Comparison of ENCODE assay signal across 8 mouse cellular contexts in the genomic region with DNA sequence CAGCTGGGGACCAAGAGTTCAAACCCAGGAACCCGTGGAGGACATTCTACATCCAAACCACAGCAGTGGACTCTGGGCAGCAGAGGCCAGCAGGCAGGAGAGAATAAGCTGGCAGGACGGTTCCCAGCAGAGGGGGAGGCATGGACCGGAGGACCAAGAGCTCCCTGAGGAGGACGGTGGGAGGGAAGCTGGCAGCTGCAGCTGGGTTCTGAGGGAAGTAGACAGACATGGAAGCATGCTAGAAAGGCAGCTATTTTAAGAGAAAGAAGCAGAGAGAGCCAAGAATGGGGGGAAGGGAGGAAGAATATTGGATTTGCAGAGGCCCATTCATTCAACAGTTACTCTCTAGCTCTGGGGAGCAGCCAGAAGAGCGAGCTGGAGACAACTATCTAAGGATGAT. TPM values are rescaled to one million over a fixed set of nuclear protein-coding genes. Genes with fewer than 3 reads are reported as not detected.
DNase-seq lines count a peak whose midpoint lies in the region; ATAC-seq and TF ChIP-seq lines count a peak whose summit lies in the region.

No protein-coding gene starts in this region.

- TF ChIP-seq CTCF in midbrain, postnatal 0 days (IDR thresholded peaks at IDR 0.05), result no peak

- no peaks in the 10 kb centered on the region for H3K9me3 ChIP-seq in embryonic facial prominence, embryonic 13.5 days
- no peaks in the 10 kb centered on the region for H3K9me3 ChIP-seq in embryonic facial prominence, embryonic 10.5 days
- H3K9me3 ChIP-seq in midbrain, postnatal 0 days (ENCODE audit: low read length), result no peaks in the 10 kb centered on the region
- no peaks in the 10 kb centered on the region for H3K9me3 ChIP-seq in midbrain, embryonic 16.5 days (replicated peaks; ENCODE audit: control insufficient read depth, low read length, poor library complexity, severe bottlenecking)

- WGBS in embryonic facial prominence, embryonic 13.5 days, result 56% methylated on average over 5 of the region's 5 CpGs
- 78% methylated on average over 5 of the region's 5 CpGs for WGBS in embryonic facial prominence, embryonic 10.5 days
- 31% methylated on average over 5 of the region's 5 CpGs for WGBS in midbrain, postnatal 0 days
- WGBS in midbrain, embryonic 16.5 days, result 51% methylated on average over 5 of the region's 5 CpGs

- peak overlapping the region; percentile 21; the same call in 1 of the 2 replicates for H3K4me2 ChIP-seq in embryonic facial prominence, embryonic 13.5 days
- no peak overlapping the region for H3K4me2 ChIP-seq in midbrain, postnatal 0 days (ENCODE audit: low read depth, low read length, poor library complexity, severe bottlenecking)
- no peak overlapping the region for H3K4me2 ChIP-seq in midbrain, embryonic 16.5 days (ENCODE audit: low read length)

- ATAC-seq in embryonic facial prominence, embryonic 13.5 days (ENCODE audit: insufficient number of reproducible peaks, insufficient read depth, low FRiP score, low TSS enrichment, low read depth), result peak; percentile 32
- no peak for ATAC-seq in midbrain, postnatal 0 days (ENCODE audit: low FRiP score)
- no peak for ATAC-seq in midbrain, embryonic 16.5 days

- H3K4me3 ChIP-seq in embryonic facial prominence, embryonic 13.5 days, result no peak overlapping the region
- H3K4me3 ChIP-seq in embryonic facial prominence, embryonic 10.5 days, result no peak overlapping the region
- no peak overlapping the region for H3K4me3 ChIP-seq in midbrain, postnatal 0 days (ENCODE audit: low read depth, low read length)
- no peak overlapping the region for H3K4me3 ChIP-seq in midbrain, embryonic 16.5 days (ENCODE audit: low read depth, low read length)

- peaks cover 44% of the 10 kb centered on the region for H3K4me1 ChIP-seq in embryonic facial prominence, embryonic 13.5 days
- H3K4me1 ChIP-seq in embryonic facial prominence, embryonic 10.5 days, result peaks cover 20% of the 10 kb centered on the region
- H3K4me1 ChIP-seq in midbrain, postnatal 0 days (ENCODE audit: insufficient read depth, low read length), result peaks cover 10% of the 10 kb centered on the region; the same call in 1 of the 2 replicates
- peaks cover 27% of the 10 kb centered on the region for H3K4me1 ChIP-seq in midbrain, embryonic 16.5 days (ENCODE audit: control insufficient read depth, insufficient read depth, low read length)

- peak overlapping the region; percentile 62; the same call in 1 of the 2 replicates for H3K27ac ChIP-seq in embryonic facial prominence, embryonic 13.5 days
- no peak overlapping the region; the same call in 1 of the 2 replicates for H3K27ac ChIP-seq in embryonic facial prominence, embryonic 10.5 days (replicated peaks)
- H3K27ac ChIP-seq in midbrain, postnatal 0 days (ENCODE audit: low read depth, low read length), result no peak overlapping the region
- no peak overlapping the region for H3K27ac ChIP-seq in midbrain, embryonic 16.5 days (ENCODE audit: low read length)

- DNase-seq in embryonic facial prominence, embryonic 10.5 days (ENCODE audit: low spot score), result no peak
- peak; percentile 68 for DNase-seq in midbrain, postnatal 0 days (ENCODE audit: low spot score)
- DNase-seq in left cerebral cortex, adult 11 months (ENCODE audit: low spot score), result peak; percentile 47
- DNase-seq in testis, postnatal 10 days (ENCODE audit: low spot score), result peak; percentile 48
- no peak for DNase-seq in urinary bladder, postnatal 25 days (ENCODE audit: low spot score)
- DNase-seq in adrenal gland, postnatal 4 days (ENCODE audit: low spot score in 2 of 2), result no peak

- H3K36me3 ChIP-seq in embryonic facial prominence, embryonic 13.5 days, result no peaks in the 10 kb centered on the region
- H3K36me3 ChIP-seq in embryonic facial prominence, embryonic 10.5 days (replicated peaks), result no peaks in the 10 kb centered on the region
- H3K36me3 ChIP-seq in midbrain, postnatal 0 days (ENCODE audit: insufficient read depth, low read length), result no peaks in the 10 kb centered on the region
- no peaks in the 10 kb centered on the region for H3K36me3 ChIP-seq in midbrain, embryonic 16.5 days (ENCODE audit: control insufficient read depth, insufficient read depth, low read length)

- H3K9ac ChIP-seq in embryonic facial prominence, embryonic 13.5 days, result no peak overlapping the region
- H3K9ac ChIP-seq in midbrain, postnatal 0 days (replicated peaks; ENCODE audit: low read length, poor library complexity, severe bottlenecking), result no peak overlapping the region
- H3K9ac ChIP-seq in midbrain, embryonic 16.5 days (ENCODE audit: low read depth, low read length), result no peak overlapping the region

- 0 out of 2 replicates have a peak, but pooled peaks cover under 1% of the 10 kb centered on the region for H3K27me3 ChIP-seq in embryonic facial prominence, embryonic 13.5 days
- peaks cover 6% of the 10 kb centered on the region; the same call in 1 of the 2 replicates for H3K27me3 ChIP-seq in embryonic facial prominence, embryonic 10.5 days (replicated peaks; ENCODE audit: low read depth, poor library complexity, severe bottlenecking)
- H3K27me3 ChIP-seq in midbrain, postnatal 0 days (ENCODE audit: insufficient read depth, low read length), result no peaks in the 10 kb centered on the region
- H3K27me3 ChIP-seq in midbrain, embryonic 16.5 days (ENCODE audit: control insufficient read depth, insufficient read depth, low read depth, low read length), result peaks cover under 1% of the 10 kb centered on the region; the same call in 1 of the 2 replicates

RNA-seq across cellular contexts. Expression of a gene that starts 47.1 kb away (rescaled TPM):
- 24.1 and 27.7 TPM in 2 replicates for polyA plus RNA-seq in embryonic facial prominence, embryonic 13.5 days (2015; fragmentation: Nextera tagmentation; extraction: Ambion mirVana)
- 18.8 and 20.1 TPM in 2 replicates for polyA plus RNA-seq in embryonic facial prominence, embryonic 10.5 days (2016; fragmentation: Nextera tagmentation; extraction: Ambion mirVana)
- 21.3 and 26.0 TPM in 2 replicates for total RNA-seq in midbrain, postnatal 0 days (2014; rRNA removed)
- polyA plus RNA-seq in midbrain, postnatal 0 days (2015; fragmentation: Nextera tagmentation; extraction: Ambion mirVana), result 11.8 and 12.0 TPM in 2 replicates
- polyA plus RNA-seq in midbrain, embryonic 16.5 days (2015; fragmentation: Nextera tagmentation; extraction: Ambion mirVana), result 14.7 and 14.8 TPM in 2 replicates
- total RNA-seq in adrenal gland, postnatal 4 days (2021), result 10 to 100 TPM; 44.5 to 46.2 TPM

Comparison
In these comparisons a context has a peak if more than half of its experiments do, and no peak if none do; other contexts are left out.
1. DNase-seq: peak in midbrain, postnatal 0 days (single experiment), left cerebral cortex, adult 11 months (single experiment) and testis, postnatal 10 days (single experiment); none in embryonic facial prominence, embryonic 10.5 days (single experiment), urinary bladder, postnatal 25 days (single experiment) and adrenal gland, postnatal 4 days (0 of 2).